Mouse (Mus musculus): ENCODE measurements around the gene Six5.

The Six5 gene

GRCm38 (mm10) chr7:19094471-19094825, at the start of gene Six5:
Gene Six5 (plus strand): TSS chr7:19094594.
- CTCF ChIA-PET: interaction anchor here (0.7 to 1.3 kb wide), 4 partner anchors 10 to 24 kb away, joined by 3 to 4 read pairs (median 3); partner anchors contain the start of gene Dmwd

GRCm38 (mm10) chr7:19044616-19045015, 49.8 kb upstream of the Six5 start:
- CTCF ChIA-PET: no interaction called here

GRCm38 (mm10) chr7:19046286-19047069, 47.9 kb upstream of the Six5 start:
- CTCF ChIA-PET: interaction anchor here (0.5 to 0.6 kb wide), 2 partner anchors 20 to 46 kb away, joined by 3 to 5 read pairs; no protein-coding TSS in a partner anchor

GRCm38 (mm10) chr7:19048006-19048527, 46.3 kb upstream of the Six5 start:
- CTCF ChIA-PET: no interaction called here

- CTCF ChIA-PET: no interaction called here
Observed at GRCm38 (mm10) chr7:19049252-19049651, 45.1 kb upstream of the Six5 start.

GRCm38 (mm10) chr7:19050172-19050571, 44.2 kb upstream of the Six5 start:
- CTCF ChIA-PET: no interaction called here

GRCm38 (mm10) chr7:19051161-19051560, 43.2 kb upstream of the Six5 start:
- CTCF ChIA-PET: interaction anchor here (0.6 kb wide), 1 partner anchor 38 kb away, joined by 4 read pairs; no protein-coding TSS in a partner anchor

- CTCF ChIA-PET: interaction anchor here (0.6 kb wide), 1 partner anchor 635 kb away, joined by 4 read pairs; no protein-coding TSS in a partner anchor
Observed at GRCm38 (mm10) chr7:19052345-19053135, 41.9 kb upstream of the Six5 start.

- CTCF ChIA-PET: no interaction called here
Observed at GRCm38 (mm10) chr7:19053136-19053532, 41.3 kb upstream of the Six5 start.

GRCm38 (mm10) chr7:19054047-19054776, 40.2 kb upstream of the Six5 start, which contains the start of gene Rsph6a:
Gene Rsph6a (plus strand): TSS chr7:19054690.
- CTCF ChIA-PET: no interaction called here

- CTCF ChIA-PET: no interaction called here
Observed at GRCm38 (mm10) chr7:19054777-19055076, 39.7 kb upstream of the Six5 start.

- CTCF ChIA-PET: no interaction called here
Observed at GRCm38 (mm10) chr7:19055108-19055507, 39.3 kb upstream of the Six5 start.

GRCm38 (mm10) chr7:19057405-19057804, 37.0 kb upstream of the Six5 start:
- CTCF ChIA-PET: no interaction called here

GRCm38 (mm10) chr7:19065896-19066295, 28.5 kb upstream of the Six5 start:
- CTCF ChIA-PET: interaction anchor here (1.7 kb wide), 1 partner anchor 26 kb away, joined by 4 read pairs; no protein-coding TSS in a partner anchor

- CTCF ChIA-PET: interaction anchor here (0.6 kb wide), 1 partner anchor 16 kb away, joined by 3 read pairs; no protein-coding TSS in a partner anchor
Observed at GRCm38 (mm10) chr7:19067063-19067462, 27.3 kb upstream of the Six5 start.

- CTCF ChIA-PET: no interaction called here
Observed at GRCm38 (mm10) chr7:19067935-19068334, 26.5 kb upstream of the Six5 start.

GRCm38 (mm10) chr7:19068707-19069106, 25.7 kb upstream of the Six5 start:
- CTCF ChIA-PET: interaction anchor here (0.7 to 1.0 kb wide), 3 partner anchors 9 to 23 kb away, joined by 3 read pairs; no protein-coding TSS in a partner anchor

GRCm38 (mm10) chr7:19069500-19069899, 24.9 kb upstream of the Six5 start:
- CTCF ChIA-PET: interaction anchor here (0.6 to 2.9 kb wide), 3 partner anchors 16 to 86 kb away, joined by 8 to 23 read pairs (median 20); partner anchors contain the start of gene Dmpk

GRCm38 (mm10) chr7:19071024-19071423, 23.4 kb upstream of the Six5 start:
- CTCF ChIA-PET: interaction anchor here (0.7 to 2.9 kb wide), 4 partner anchors 14 to 310 kb away, joined by 3 to 23 read pairs (median 6); partner anchors contain the start of gene Dmpk

- CTCF ChIA-PET: interaction anchor here (0.6 to 1.8 kb wide), 2 partner anchors 13 to 20 kb away, joined by 3 to 6 read pairs; no protein-coding TSS in a partner anchor
Observed at GRCm38 (mm10) chr7:19073504-19073903, 20.9 kb upstream of the Six5 start.

- CTCF ChIA-PET: no interaction called here
Observed at GRCm38 (mm10) chr7:19074494-19074893, 19.9 kb upstream of the Six5 start.

Measured in spleen, embryonic (tissue).